Mouse (Mus musculus) liver, adult 2 months (tissue): ENCODE measurements around the gene Vamp3.

Source experiments
- CTCF ChIP-seq: fragments of 200-500 bp; IDR thresholded peaks from 2 replicates; pipeline ENCODE4 v1.5.1; 2011; ENCODE audit warnings: low read depth, low read length, control low read depth
- POLR2A ChIP-seq: fragments of 200-500 bp; IDR thresholded peaks from 2 replicates; pipeline ENCODE4 v1.6.1; 2011; ENCODE audit warnings: low read length, control low read depth; ENCODE audit not compliant: insufficient read depth; ENCODE audit errors: extremely low read depth

DNA sequence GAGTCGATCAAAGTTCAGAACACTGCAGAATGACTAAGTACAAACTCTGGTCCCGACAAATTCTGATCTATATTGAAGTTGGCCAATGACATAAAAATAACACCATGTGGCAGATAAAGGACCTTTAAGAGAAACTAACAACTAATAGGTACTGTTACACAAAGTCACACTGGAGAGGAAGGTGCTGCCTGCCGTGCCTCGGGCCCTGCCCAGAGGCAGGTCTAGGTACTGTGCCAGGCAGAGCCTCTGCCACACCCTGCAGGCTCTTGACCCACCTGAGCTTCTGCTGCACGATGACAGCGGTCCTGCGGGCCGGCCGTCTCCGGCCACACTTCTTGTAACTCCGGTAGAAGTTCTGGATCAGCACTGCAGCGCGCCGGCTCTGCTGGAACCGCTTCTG is 17.1 kb upstream of the Vamp3 start:
- TF ChIP-seq POLR2A (no peak), CTCF (no peak)
